Mouse (Mus musculus) MEL (cell line): ENCODE measurements at regions not wholly inside any gene's neighbourhood (a gene's known extent, or its start where the extent isn't known, plus 50 kb on each side); places are given as distances from the start of the nearest gene placed in this dataset.

Experiments used
- BHLHE40 ChIP-seq: IDR thresholded peaks from 2 replicates; pipeline ENCODE4 v1.6.1; 2012; ENCODE audit warnings: low read depth, mild to moderate bottlenecking, inconsistent platforms, low read length, improper control_type of control experiment, borderline replicate concordance
- CTCF ChIP-seq, 3 experiments: IDR thresholded peaks in 2 of 3; conservative IDR thresholded peaks in 1 of 3; 2 replicates each; pipeline ENCODE4 v1.5.1; 2011 to 2012; ENCODE audit warnings: low read length in 3 of 3, low read depth in 2 of 3, mild to moderate bottlenecking in 2 of 3, improper control_type of control experiment in 1 of 3, inconsistent platforms in 1 of 3, mixed read lengths in 1 of 3, moderate library complexity in 1 of 3; ENCODE audit not compliant: control insufficient read depth in 1 of 3, insufficient read depth in 1 of 3, poor library complexity in 1 of 3, severe bottlenecking in 1 of 3
- GATA1 ChIP-seq: IDR thresholded peaks from 2 replicates; pipeline ENCODE4 v1.6.1; 2011; ENCODE audit warnings: low read depth, low read length, improper control_type of control experiment
- MYC ChIP-seq: IDR thresholded peaks from 2 replicates; pipeline ENCODE4 v1.6.1; 2011; ENCODE audit warnings: low read depth, mild to moderate bottlenecking, low read length, improper control_type of control experiment, moderate library complexity
- NELFE ChIP-seq: IDR thresholded peaks from 2 replicates; pipeline ENCODE4 v1.6.1; 2011; ENCODE audit warnings: low read depth, low read length, improper control_type of control experiment
- POLR2A ChIP-seq, 2 experiments: IDR thresholded peaks; 2 replicates each; pipeline ENCODE4 v1.6.1; 2011 to 2012; ENCODE audit warnings: low read length in 2 of 2, mild to moderate bottlenecking in 2 of 2, control low read depth in 1 of 2, improper control_type of control experiment in 1 of 2, low read depth in 1 of 2, moderate library complexity in 1 of 2; ENCODE audit not compliant: control insufficient read depth in 1 of 2, insufficient read depth in 1 of 2, poor library complexity in 1 of 2
- POLR2AphosphoS5 ChIP-seq: IDR thresholded peaks from 2 replicates; pipeline ENCODE4 v1.6.1; 2012; ENCODE audit warnings: low read depth, borderline replicate concordance, mild to moderate bottlenecking, inconsistent platforms, low read length, moderate library complexity, mixed read lengths
- SMC3 ChIP-seq: IDR thresholded peaks from 2 replicates; pipeline ENCODE4 v1.6.1; 2011; ENCODE audit warnings: low read depth, low read length, improper control_type of control experiment

DNA sequence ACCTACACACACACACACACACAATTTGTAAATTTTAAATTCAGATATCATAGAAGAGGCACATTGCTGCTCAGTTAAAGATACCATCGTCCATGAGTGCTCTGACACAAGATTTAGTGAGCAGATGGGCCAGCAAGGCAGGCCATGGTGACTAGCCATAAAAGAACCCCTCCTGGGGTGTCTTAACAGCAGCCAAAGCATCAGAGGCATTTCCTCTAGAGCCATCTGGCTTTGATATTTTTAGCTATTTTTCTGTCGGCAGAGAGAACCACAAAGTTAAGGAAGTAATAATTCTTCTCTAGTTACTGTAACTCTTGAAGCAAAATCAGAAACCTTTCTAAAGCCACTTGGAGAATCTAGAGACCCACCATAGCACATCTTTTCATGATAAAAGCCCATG is 204.5 kb upstream of the Plscr5 start:
- no peak for TF ChIP-seq CTCF (IDR thresholded peaks at IDR 0.05 in 2 of 3, conservative IDR thresholded peaks at IDR 0.05 in 1 of 3; ENCODE audit: control insufficient read depth in 1 of 3, insufficient read depth in 1 of 3, low read depth in 2 of 3, low read length in 3 of 3, poor library complexity in 1 of 3, severe bottlenecking in 1 of 3)
- no peak for TF ChIP-seq MYC
- TF ChIP-seq GATA1, result no peak
- TF ChIP-seq POLR2A (IDR thresholded peaks at IDR 0.05; ENCODE audit: control insufficient read depth in 1 of 2, insufficient read depth in 1 of 2, low read depth in 1 of 2, low read length in 2 of 2, poor library complexity in 1 of 2), result no peak
- no peak for TF ChIP-seq NELFE
- no peak for TF ChIP-seq BHLHE40
- TF ChIP-seq SMC3, result no peak
- no peak for TF ChIP-seq POLR2AphosphoS5
